Mouse (Mus musculus): ENCODE data around the gene Sass6. TPM values are rescaled to one million over a fixed set of nuclear protein-coding genes. Genes with fewer than 3 reads are reported as not detected.

Sass6 gene
- 4.7 and 4.8 TPM in 2 replicates for polyA plus RNA-seq (2012; rRNA removed)

GRCm38 (mm10) chr3:116594728-116595602 is at the start of gene Sass6:
Gene Sass6, plus strand, starts transcription at chr3:116594982.

GRCm38 (mm10) chr3:116562408-116563094 is 32.2 kb upstream of the Sass6 start, which contains the start of gene Lrrc39:
Gene Lrrc39, plus strand, starts transcription at chr3:116562973.

GRCm38 (mm10) chr3:116614295-116614892 is 19.6 kb downstream of the Sass6 start, which contains the start of gene Trmt13:
Gene Trmt13, minus strand, starts transcription at chr3:116614587.

GRCm38 (mm10) chr3:116662463-116662863 is 67.7 kb downstream of the Sass6 start, which contains the start of gene Mfsd14a:
Gene Mfsd14a, minus strand, starts transcription at chr3:116662677.

Other genes with a start within 250 kb of the Sass6 start
- gene Cdc14a, start 170.9 kb upstream of the Sass6 start, polyA plus RNA-seq (2012; rRNA removed) = 1.5 and 2.0 TPM in 2 replicates
- gene Rtca, start 86.8 kb upstream of the Sass6 start, polyA plus RNA-seq (2012; rRNA removed) = 13.5 and 13.7 TPM in 2 replicates
- gene Dbt, start 81.9 kb upstream of the Sass6 start, polyA plus RNA-seq (2012; rRNA removed) = 25.1 and 28.8 TPM in 2 replicates
- 2.0 and 2.1 TPM in 2 replicates for gene Lrrc39, start 32.0 kb upstream of the Sass6 start, polyA plus RNA-seq (2012; rRNA removed)
- 6.9 and 7.7 TPM in 2 replicates for gene Trmt13, start 19.6 kb downstream of the Sass6 start, polyA plus RNA-seq (2012; rRNA removed)
- gene Mfsd14a, start 67.7 kb downstream of the Sass6 start, polyA plus RNA-seq (2012; rRNA removed) = 19.7 and 19.8 TPM in 2 replicates
- gene Gm43191, start 86.3 kb downstream of the Sass6 start, polyA plus RNA-seq (2012; rRNA removed) = 0.07 TPM in 1 of 2 replicates, not detected in the other
- 6.6 and 7.2 TPM in 2 replicates for gene Slc35a3, start 117.8 kb downstream of the Sass6 start, polyA plus RNA-seq (2012; rRNA removed)
- 17.1 and 21.5 TPM in 2 replicates for gene Agl, start 213.2 kb downstream of the Sass6 start, polyA plus RNA-seq (2012; rRNA removed)